Mouse (Mus musculus) cerebellum, adult (tissue): ENCODE data around the gene B4galt3.

Source experiments
- ATAC-seq: cut with Nextera tagmentation; 2 replicates; pipeline ENCODE4 v1.9.2; 2017; ENCODE audit warnings: mild to moderate bottlenecking, moderate library complexity, mixed read lengths; ENCODE audit not compliant: insufficient number of reproducible peaks, low FRiP score, low TSS enrichment

Gene B4galt3

DNA sequence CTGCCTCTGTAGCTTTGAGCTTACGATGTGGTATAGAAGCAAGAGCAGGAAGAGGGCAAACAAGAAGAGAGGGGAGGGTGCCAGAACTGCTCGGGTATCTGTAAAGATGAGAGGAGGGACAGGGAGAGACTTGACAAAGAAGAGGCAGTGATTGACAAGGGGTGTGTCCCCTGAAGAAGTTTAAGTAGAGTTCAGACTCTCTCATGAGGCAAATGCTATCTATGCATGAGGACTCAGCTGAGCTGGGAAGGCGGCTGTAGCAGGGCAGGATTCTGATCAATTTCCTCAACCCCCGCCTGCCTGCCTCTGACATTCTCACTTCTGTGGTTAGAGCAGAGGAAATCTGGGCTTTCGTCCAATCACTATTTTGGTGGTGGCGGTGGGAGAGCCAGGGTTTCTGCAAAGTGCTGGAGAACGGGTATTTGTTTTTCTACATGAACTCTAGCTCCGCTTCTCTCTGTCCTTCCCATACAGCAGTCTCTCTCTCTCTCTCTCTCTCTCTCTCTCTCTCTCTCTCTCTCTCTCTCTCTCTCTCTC lies 7.5 kb upstream of the B4galt3 start:
- ATAC-seq, result peak; percentile 53; the same call in 1 of the 2 replicates

DNA sequence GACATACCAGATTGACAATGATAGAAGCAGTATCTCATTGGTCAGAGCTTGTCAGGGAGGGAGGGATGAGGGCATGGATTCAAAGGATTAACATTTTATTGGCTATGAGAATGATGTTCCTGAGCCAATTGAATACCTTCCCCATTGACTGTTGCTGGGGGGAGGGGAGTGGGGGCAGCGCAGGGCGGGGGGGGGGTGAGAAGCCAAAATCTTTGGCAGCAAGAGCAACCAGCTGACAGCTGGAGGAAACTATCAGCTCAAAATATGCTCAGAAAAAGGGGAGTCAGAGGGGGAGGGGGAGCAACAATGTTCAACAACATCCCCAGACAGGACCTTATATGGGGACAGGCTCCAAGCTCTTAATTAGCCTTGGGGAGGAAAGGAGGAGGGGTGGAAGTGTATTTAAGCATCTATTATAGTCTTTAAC lies 6.9 kb upstream of the B4galt3 start:
- ATAC-seq, result no peak

DNA sequence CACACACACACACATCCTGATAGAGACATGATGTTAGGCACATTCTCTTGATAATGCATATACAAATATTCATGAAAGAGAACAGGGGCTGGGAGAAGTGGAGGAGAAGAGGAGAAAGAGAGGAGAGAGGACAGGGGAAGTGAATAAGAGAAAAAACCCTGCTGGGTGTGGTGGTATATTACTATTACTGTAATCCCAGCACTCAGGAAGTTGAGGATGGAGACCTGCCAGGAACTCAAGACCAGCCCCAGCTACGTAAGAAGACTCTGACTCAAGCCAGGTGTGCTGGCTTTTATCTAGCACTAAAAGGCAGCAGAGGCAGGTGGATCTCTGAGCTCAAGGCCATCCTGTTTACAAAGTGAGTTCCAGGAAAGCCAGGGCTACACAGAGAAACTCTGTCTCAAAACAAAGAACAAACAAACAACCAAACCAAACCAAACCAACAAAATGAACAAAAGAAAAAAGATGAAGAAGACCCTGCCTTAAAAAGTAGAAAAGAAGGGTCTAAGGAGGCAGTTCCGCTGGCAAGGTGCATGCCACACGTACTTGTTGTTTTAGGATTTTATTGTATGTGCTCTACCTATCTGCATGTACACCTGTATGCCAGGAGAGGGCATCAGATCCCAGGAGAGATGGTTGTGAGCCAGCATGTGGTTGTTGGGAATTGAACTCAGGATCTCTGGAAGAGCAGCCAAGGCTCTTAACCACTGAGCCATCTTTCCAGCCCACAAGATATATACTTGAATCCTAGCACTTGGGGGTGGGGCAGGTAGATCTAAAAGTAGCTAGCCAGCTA lies 6.3 kb upstream of the B4galt3 start:
- no peak for ATAC-seq

DNA sequence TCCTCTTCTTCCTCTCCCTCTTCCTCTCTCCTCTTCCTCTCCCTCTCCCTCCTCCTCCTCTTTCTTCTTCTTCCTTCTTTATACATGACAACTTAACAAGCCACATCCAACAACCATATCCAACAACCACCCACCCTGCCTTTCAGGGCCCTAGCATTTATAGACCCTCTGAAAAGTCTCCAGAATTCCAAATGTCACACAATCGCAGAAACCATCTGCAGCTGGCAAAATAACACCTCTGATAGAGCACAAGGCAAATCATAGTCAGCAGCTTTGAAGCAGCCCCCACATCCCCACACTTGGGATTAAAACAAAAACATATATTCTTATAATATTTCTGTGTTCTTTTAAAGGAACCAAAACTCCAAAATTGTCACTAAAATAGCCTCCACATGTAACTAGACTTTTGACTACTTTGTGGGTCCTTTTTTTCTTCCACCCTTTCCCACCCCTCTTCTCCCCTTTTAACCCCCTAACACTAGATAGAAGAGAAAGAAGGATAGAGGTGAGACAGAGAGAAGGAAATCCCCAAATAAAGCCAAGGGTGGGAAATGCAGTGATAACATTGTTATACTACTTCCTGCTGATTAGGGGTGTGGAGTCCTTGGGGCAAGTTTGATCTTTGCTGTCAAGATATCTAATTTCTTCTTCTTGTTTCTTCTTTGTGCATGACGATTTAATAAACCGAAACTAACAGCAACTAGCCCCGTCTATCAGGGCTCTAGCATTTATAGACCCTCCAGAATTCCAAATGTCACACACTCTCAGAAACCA lies 4.0 kb upstream of the B4galt3 start:
- no peak for ATAC-seq

DNA sequence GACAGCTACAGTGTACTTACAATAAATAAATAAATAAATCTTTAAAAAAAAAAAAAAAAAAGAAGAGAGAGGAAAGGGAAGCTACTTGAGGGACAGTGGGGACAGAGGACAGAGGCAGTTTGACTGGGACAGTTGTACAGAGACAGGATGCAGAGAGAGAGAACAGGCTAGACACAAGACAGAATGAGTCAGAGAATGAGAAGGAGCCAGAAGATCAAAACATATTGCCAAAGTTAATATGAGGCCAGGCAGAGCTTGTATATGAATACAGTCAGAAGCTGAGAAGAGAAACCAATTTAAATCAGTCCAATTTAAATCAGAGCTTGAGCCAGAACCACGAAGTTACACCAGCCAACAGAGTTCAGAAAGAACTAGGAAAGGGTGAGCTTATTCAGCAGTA lies 1.8 kb upstream of the B4galt3 start:
- ATAC-seq, result no peak

DNA sequence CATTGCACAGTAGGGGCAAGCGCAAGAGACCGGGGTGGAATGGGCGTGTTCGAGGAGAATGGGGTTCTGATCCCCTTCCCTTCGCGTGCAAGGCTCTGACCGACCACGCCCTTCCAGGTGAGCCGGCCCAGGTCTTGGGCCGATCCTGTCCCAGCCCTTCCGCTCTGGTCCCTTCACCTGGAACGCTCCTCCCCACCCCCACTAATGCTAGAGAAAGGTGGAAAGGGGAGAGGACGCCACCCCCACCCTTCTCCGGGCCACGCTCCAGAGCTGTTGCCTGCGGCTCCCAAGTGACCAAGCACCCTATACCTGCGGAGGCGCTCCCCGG lies 409 bp downstream of the B4galt3 start:
- ATAC-seq, result peak; percentile 53; the same call in 1 of the 2 replicates

DNA sequence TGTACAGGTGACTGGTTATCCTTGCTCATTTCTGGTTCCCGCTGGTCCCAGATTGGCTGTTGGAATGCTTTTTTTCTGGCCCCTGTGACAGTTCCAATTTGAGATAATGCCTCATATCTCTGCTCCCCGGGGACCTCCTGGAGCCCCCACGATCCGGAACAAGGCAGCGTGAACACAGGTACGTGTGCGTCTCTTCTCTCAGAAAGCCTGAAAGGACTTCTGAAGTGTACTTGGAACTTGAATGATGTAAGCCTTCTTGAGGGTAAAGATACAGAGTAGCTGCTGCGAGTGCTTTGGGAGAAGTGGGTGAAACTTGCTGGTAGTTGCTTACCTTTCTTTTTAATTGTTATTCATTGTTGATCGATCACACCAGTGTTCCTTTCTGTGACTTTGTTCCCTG lies 1.1 kb downstream of the B4galt3 start:
- no peak for ATAC-seq

DNA sequence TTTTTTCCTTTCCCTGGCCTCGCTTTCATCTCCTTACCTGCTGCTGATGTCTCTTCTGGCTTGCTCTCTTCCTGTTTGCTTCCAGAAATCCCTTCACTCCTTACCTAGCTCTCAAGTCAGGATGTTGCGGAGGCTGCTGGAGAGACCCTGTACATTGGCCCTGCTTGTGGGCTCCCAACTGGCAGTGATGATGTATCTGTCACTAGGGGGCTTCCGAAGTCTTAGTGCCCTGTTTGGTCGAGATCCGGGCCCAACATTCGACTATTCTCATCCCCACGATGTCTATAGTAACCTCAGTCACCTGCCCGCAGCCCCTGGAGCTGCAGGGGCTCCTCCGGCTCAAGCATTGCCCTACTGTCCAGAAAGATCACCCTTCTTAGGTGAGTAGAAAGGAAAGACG lies 1.5 kb downstream of the B4galt3 start:
- ATAC-seq, result no peak

DNA sequence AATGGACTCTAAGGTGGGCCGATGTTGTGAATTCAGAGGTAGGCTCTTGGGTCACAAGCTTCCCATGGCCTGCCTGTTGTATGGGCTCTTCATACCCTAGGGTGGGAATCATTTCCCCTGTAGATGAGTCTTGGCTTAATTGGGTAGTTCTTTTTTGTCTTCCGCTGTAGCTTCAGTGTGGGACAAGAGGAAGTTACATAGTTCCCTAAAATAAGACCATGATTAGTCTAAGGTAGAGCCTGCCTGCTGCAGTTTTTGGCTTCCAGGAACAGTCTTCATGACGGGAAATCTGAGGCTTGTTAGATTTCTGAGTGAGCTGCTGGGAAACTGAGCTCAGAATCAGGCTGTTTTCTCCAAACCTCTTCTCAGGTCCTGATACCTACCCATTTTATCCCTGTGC lies 2.0 kb downstream of the B4galt3 start:
- ATAC-seq, result no peak

DNA sequence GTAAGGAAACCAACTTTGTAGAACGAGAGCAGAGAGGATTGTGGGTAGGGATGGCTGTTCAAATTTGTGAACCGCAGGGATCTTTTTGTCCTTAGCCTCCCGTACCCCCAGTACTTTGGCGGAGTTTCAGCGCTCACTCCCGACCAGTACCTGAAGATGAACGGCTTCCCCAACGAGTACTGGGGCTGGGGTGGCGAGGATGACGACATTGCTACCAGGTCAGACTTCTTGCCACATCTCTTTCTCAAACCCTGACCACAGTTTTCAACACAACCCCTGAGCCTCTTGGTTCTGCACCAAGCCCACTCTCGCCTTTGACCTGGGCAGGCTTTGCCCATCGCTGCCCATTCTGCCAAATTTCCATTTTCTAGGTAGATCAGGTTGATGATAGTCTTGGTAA lies 4.0 kb downstream of the B4galt3 start:
- ATAC-seq, result no peak

DNA sequence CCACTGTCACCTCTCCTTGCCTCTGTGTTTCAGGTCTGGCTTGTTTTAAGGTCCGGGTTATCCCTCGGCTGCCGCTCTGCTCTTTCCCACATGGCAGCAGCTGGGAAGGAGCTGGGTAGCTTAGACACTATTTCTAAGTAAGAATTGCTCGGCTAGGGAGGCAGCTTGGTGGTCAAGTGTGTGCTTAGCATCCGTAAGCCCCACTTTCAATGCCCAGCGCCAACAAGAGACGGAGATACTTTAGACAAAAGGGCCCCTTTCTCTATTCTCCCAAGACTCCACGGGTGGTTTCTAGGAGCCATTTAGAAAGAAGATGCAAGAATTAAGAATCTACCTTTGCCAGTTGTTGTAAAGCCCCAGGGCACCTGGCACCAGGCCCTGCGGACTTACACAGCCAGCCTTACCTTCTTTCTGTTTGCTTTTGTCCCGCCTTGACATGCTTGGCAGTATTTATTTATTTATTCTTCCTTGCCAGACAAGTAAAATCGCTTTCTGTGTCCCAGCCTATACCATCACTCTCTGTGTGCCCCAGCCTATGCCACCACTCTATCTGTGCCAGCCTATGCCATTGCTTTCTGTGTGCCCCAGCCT lies 5.1 kb downstream of the B4galt3 start:
- ATAC-seq, result no peak

DNA sequence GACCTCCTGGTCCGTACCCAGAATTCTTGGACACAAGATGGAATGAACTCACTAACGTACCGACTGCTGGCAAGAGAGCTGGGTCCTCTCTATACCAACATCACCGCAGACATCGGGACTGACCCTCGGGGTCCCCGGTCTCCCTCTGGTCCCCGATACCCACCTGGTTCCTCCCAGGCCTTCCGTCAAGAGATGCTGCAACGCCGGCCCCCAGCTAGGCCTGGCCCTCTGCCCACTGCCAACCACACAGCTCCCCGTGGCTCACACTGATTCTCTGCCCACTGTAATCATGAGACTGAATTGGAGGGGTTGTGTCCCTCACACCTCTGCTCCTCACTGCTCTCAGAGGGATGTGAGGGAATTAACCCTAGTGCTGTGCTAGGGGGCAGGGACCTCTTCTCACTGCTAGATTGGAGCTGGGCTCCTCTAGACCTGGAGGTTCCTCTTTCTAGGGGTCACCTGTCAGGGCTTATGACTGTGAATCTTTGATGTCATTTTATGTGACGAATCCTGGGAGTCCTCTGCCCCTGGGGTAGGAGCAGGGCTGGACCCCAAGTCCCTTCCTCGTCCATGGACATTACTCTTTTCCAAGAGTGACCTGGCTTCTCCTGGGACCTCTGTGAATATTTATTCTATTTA lies 6.1 kb downstream of the B4galt3 start:
- no peak for ATAC-seq

DNA sequence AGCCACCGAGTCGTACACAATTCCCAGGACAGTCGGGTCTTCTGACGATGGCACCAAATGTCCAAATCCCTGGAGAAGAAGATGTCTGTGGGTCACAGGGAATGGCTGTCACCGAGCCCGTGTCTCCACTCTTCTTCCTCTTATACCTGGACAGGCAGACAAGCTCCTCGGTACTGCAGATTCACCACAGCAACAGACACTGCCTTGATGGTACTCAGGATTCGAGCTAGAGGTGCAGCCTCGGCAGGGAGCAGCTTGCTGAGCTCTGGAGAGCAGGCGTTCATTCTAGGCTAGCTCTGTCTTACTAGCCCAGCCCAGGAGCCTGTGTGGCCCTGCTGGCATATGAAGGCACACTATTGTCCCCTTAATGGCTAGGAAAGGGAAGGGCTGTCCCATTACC lies 7.6 kb downstream of the B4galt3 start:
- no peak for ATAC-seq

DNA sequence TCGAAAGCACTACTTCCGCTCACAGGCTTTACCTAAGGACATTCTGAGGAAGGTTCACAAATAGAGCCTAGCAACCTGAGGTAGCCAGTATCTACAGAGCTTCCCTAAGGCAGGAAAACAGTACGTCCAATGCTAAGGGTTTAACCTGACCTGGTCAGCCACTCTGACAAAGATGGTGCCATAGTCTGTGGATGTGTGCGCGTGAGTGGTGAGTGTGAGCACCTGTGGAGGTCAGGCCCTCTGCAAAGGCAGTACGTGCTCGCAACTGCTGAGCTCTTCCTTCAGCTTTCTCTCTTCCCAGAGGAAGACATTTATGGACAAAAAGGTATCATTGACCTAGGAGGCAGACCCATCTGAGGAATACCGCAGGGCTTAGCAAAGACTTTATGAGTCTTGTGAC lies 8.3 kb downstream of the B4galt3 start:
- no peak for ATAC-seq

DNA sequence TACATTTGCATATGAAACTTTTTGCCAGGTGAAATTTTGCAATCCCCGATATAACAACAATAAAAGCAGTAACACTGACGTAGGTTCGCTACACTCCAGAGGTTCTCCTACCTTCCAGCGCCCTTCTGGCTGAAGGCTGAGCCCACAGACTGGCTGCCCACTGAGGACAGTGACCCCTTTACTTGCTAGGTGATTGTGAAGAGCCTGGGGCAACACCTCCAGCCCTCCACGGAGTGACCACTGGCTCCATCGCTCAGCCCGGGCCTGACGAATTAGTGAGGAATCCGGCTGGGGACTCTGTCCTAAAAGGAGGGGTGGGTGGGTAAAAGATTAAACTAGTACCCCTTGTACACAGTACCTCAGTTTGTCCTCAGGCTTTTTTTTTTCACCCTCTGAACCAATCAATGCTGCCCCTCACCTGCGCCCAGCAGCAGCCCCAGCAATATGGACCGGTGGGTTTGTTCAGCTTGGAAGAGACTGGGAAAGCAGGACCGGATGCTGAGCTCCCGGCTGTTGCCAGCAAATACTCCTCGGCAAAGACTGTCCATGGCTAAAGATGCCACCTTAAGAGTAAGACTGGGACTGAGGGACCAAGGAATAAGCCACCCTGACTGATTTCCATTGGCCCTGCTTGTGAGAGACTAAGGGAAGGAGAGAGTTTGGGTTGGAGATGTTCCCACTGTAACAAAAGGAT lies 9.0 kb downstream of the B4galt3 start:
- ATAC-seq, result no peak

DNA sequence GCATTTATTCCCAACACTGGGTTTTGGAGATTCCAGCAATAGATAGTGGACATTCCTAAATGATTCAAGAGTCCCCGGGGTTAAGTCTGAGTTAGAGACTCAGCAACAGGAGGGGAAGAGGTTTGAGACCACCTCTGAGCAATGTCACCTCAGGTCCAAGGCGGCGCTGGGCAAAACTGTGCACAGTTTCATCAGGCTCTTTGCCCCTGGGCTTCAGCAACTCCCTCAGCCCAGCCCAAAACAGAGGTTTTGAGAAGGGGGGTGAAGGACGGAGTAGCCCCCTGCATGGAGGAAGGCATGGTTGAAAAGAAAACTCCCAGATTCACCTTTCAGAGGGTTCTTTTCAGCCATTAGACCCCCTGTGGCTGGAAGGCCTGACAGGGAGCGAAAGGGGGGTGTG lies 9.6 kb downstream of the B4galt3 start:
- ATAC-seq, result no peak

DNA sequence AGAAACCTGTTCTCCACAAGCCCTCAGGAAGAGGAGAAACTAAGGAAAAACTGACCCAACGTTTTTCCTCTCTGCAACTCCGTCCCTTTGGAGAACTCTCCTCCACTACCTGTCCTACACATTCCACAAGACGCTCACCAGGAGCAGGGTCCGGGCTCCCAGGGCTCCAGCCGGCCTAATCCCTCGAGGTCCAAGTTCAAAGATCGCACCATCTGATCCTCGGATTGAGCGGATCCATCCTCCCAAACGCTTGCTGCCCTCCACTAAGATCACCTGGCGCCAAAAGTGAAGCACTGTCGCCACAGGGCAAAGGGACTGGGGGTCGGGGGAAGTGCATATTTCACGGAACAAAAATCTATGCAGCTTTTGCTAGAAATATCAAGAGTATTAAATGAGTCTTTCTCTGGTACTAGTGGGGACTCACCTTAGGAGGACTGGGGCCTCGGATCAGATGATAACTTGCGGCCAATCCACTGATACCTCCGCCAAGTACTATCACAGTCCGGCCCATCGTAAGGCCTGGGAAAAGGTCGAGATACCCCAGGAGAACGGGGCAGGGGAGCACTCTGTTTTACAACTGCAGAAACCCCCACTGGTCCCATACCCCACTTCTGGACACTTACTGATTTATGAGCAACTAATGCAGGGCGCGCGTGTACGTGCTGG lies 10.3 kb downstream of the B4galt3 start:
- ATAC-seq, result no peak

DNA sequence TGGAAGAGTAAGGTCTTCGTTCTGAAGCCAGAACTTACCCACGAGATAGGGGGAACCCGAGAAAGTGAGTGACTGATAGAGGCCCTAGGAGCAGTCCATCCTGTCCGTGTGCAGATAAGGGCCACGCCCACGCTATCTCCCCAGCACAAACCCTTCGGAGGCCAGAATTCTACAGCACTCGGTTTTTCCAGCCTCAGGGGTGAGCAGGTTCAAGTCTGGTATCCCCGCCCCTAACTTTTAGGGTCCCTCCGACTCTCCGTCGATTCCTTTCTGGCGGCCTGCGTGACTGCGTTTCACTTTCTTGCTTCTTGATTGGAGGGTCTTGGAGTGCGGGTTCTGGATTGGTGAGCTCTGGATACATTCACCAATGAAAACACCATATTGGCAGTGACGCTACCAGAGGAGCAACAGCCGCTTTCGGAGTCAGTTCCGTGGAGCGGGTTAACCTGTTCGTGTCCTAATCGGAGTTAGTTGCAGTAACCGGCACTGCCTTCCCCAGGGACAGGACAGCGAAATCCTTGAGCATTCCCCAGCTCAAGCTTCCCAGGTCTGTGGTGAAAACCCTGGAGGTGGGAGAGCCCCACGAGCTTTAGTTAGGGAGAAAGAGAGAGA lies 10.9 kb downstream of the B4galt3 start, which contains the start of gene Ppox:
Ppox (minus strand) TSS at position 271 of the 612 bp plus-strand sequence.
- peak; percentile 94 for ATAC-seq

DNA sequence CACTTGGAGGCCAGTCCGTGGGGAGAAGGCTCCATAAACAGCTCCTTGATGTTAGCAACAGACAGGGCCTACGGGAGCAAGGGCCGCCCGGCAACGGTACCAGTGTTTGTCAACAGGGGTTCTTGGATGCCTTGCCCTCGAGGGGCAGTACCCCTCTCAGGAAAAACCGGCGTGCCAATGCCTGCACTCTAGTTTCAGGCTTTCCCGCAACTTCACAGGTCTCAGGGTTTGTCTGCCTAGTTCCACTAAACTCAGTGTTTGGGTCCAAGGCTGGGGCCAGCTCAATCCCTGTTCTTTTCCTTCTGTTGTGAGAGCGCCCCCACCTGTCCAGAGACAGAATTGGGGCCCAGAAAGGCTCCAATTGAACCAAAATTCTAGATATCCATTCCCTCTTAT lies 11.4 kb downstream of the B4galt3 start:
- peak; percentile 28 for ATAC-seq
